Mouse (Mus musculus): ENCODE data around the gene Dnajb1. TPM values are rescaled to one million over a fixed set of nuclear protein-coding genes. Genes with fewer than 3 reads are reported as not detected.
"Not testable (repeated sequence)": the region's sequence is repeated elsewhere in the genome, so short reads cannot be mapped to it uniquely, and the experiment has no call there.

Gene Dnajb1
- total RNA-seq (2021) = 1 to 10 TPM; 5.2 to 5.8 TPM
- long read RNA-seq, experiment 1, transcript Dnajb1-201 (3 exons, 2,996 nt) = major isoform, 6 of 8 reads
- long read RNA-seq, experiment 1, partial matches to known transcripts = 0 of 8 reads
- long read RNA-seq, experiment 1, other reads (novel, unspliced or antisense) = 2 of 8 reads
- long read RNA-seq, experiment 2, transcript Dnajb1-201 (3 exons, 2,996 nt) = major isoform, 11 of 11 reads
- long read RNA-seq, experiment 2, partial matches to known transcripts = 0 of 11 reads
- long read RNA-seq, experiment 2, other reads (novel, unspliced or antisense) = 0 of 11 reads

DNA sequence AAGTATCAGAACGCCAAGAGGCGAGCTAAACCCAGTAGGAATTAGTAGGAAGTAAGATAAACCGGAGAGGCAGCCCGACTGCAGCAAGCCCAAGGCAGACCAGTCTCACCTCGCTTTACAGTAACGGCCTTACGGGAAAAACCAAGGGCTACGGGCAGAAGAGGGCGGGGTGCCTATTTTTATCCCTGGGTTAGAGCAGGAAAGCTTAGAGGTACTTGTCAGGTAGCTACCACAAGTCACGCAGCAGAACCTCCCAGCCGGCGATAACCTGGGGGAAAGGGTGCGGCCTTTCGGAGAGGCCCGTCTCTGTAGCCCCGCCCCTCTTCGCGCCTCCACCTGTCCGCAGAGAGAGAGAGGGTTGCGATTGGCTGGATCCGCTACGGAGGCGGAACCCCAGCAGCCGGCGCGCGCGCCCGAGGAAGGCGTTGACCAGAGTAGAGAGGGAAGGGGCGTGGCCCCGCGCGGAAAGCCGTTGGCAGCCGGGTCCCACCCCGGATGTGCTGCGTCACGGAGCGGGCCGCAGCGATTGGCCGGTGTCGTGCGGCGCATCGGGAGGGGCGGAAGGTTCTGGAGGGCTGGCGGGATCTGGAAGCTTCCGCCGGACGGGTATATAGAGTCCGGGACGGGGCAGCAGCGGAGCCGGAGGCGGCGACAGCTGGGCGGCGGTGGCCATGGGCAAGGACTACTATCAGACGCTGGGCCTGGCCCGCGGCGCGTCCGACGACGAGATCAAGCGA is at the start of gene Dnajb1, which contains the start of gene Tecr:
Gene Dnajb1, plus strand, starts transcription at position 533 of the 737 bp plus-strand sequence.
Gene Tecr, minus strand, starts transcription at position 311 of the 737 bp plus-strand sequence.
- DNase-seq = peak; percentile 99
- intact Hi-C loops (cut with DNase I) = loop anchor here (5.0 kb wide), 1 partner anchor 41 kb away; the partner anchor contains the start of gene Ndufb7

DNA sequence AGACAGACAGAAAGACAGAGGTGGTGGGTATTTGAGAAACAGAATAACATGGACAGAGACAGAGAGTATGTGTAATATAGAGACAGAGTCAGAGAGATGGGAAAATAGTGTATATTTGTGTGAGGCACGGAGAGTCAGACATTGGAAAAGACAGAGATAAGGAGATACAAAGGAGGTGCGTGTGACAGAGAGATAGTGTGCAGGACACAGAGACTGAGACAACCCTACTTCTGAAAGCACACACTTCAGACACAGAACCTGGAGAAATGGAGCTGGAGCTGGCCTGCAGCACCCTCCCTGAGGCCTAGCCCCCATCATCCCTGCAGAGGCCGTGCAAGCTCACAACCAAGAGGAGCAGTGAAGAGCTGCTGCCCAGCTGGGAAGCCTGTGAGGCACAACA is 45.3 kb upstream of the Dnajb1 start:
- intact Hi-C loops (cut with DNase I) = loop anchor here (10.0 kb wide), 1 partner anchor 118 kb away; no protein-coding TSS in a partner anchor
- no peak for DNase-seq

DNA sequence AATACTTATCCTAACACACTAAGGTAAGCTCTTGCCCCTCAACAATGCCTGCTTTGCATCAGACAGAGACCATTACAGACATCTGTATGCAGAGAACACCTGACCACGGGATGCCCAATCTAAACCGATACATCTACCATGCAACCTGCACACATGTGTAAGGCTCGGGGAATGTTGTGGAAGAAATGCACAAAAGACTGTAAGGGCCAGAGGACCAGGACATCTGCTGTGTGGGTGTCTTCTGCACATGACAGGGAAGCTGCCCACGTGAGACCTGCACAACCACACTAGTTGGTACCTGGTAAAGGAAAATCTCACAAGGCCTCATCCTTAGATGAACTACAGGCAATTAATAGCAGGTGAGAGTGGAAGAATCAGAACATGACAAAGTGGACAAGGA is 44.7 kb upstream of the Dnajb1 start:
- intact Hi-C loops (cut with DNase I) = loop anchor here (10.0 kb wide), 1 partner anchor 118 kb away; no protein-coding TSS in a partner anchor
- no peak for DNase-seq

DNA sequence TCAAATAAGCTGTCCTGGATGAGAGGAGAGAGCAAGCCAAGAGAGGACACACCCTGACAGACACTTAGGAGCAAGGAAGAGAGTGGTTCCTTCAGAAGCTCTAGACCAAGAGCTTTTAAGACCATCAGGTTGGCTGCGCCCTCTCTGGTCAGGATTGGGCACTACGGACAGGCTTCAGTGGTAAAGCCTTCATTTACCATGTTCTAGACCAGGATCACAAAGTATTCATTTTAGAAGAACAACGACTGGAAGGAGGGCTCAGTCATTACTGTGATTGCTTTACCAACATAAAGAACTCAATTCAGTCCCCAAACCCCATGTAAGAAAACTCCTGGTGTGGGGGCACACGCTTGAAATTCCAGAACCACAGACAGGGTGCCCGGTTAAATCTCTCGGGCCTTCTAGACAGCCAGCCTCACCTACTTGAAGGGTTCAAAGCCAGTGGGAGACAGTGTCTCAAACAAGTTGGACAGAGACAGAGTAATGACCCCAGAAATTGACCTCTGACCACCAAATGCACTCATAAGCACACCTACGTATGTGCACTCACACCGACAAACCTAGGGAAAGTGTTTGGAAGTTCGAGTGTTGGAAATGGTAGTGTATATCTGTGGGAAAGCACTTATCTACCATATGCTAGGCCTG is 42.1 kb upstream of the Dnajb1 start:
- intact Hi-C loops (cut with DNase I) = loop anchor here (5.0 to 10.0 kb wide), 2 partner anchors 41 to 121 kb away; partner anchors contain the start of genes Dnajb1 and Tecr
- no peak for DNase-seq

DNA sequence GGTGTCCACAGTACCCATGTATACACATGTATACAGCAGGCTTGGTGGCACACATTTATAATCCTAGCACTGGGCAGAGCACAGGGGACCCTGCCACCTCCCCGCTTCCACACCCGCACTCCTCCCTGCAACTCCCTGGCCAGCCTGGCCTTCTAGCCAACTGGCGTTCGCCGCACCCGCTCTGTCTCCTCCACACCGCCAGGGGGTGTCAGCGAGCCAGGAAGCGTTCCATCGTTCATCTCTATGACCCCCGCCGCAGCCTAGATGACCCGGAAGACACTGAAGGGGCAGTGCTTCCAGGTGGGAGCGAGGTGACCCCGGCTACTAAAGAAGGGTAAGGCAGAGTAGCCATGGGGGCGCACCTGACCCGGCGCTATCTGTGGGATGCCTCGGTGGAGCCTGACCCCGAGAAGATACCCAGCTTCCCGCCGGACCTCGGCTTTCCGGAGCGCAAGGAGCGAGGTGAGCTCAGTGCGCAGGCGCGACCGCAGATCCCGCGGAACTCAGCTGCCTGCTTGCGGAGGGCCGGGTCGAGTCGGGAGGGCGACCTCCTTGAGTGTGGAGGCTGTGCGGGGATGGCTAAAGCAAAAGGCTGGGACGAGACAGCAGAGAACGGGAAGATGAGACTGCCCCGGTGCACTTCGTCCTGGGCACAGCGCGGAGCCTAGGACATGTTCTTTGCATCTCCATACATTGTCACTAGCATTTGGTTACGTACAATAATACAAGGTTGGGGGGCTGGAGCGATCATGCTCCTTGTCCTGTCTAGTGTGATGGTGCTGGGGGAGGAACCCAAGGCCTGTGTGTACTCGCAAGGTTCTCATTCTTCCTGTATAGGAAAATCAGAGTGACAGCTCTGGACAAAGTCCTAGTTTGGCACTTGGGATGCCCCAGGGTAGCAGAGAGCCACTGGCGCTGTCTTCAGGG is 41.3 kb upstream of the Dnajb1 start, which contains the start of gene Ndufb7:
Gene Ndufb7, plus strand, starts transcription at position 203 of the 927 bp plus-strand sequence.
- intact Hi-C loops (cut with DNase I) = loop anchor here (5.0 to 10.0 kb wide), 2 partner anchors 41 to 122 kb away; partner anchors contain the start of genes Dnajb1 and Tecr
- DNase-seq = peak; percentile 94 to 97

DNA sequence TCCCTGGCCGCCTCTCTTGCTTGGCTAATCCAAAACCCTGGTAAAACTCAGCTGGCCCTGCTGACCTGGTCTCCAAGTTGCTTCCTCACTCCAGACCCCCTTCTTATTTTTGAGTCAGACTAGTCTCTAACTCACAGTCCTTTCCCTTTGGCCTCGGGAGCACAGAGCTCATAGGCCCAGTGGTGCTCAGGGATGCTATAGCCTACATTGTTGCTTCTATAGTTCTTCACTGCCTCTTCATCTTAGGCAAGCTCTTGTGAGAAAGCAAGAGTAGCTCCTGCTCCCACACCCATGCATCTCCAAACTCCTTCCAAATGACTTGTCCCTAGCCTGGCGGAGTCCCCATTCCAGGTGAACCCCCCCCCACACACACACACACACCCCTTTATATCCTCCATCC is 40.3 kb upstream of the Dnajb1 start:
- DNase-seq = no peak
- intact Hi-C loops (cut with DNase I) = loop anchor here (5.0 to 10.0 kb wide), 2 partner anchors 40 to 123 kb away; partner anchors contain the start of genes Dnajb1 and Tecr

DNA sequence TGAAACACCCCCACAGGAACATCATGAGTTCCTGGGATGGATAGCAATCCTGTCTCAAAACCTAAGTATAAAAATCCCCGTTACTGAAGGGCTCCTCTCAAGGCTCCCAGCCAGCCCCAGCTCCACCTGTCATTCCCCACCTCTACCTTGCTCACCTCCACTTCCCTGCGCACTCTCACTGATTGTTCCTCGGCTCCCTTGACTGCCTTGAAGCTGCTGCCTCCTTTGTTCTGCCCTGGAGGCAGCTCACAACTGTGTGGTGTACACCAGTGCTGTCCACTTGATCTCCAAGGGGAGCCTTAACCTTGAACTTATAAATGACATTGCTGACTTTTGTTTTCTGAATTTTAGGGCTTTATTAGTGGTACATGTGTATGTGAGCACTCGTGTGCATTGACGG is 39.9 kb upstream of the Dnajb1 start:
- no peak for DNase-seq
- intact Hi-C loops (cut with DNase I) = loop anchor here (5.0 to 10.0 kb wide), 2 partner anchors 39 to 123 kb away; partner anchors contain the start of genes Dnajb1 and Tecr

DNA sequence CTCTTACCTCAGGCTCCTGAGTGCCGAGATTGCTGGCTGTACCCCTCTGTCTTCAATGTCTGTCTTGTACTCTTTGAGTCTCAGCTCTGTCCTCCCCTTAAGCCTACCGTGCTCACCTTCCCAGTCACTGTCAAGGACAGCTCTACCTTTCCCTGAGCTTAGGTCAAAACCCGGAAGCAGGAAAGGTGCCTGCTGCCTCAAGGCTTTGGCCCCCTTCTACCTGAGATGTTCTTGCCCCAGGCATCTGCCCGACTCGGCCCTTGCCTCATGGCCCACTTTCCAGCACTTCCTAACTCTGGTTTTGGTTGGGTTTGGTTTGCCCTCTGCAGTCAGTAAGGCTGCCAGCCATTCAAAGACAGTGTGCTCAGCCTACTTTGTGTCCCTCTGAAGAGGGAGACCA is 39.2 kb upstream of the Dnajb1 start:
- intact Hi-C loops (cut with DNase I) = loop anchor here (5.0 to 10.0 kb wide), 2 partner anchors 39 to 124 kb away; partner anchors contain the start of genes Dnajb1 and Tecr
- DNase-seq = no peak

DNA sequence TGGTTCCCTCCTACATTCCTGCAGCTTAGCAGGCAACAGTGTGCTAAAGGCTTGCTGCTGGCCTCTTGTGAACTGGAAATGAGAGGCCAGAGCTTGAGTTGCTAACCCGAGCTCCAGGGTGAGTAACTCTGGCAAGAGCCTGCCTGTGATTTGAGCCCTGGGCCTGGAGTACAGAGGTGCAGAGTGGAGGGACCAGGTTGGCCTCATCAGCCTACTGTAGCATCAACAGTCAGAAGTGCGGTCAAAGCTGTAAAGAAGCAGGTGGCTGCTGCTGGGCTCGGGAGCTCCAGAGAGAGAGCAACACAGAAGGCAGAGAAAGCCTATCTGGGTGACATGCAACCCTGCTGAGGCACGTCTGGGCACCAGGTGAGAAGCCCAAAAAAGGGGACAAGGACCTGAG is 38.8 kb upstream of the Dnajb1 start:
- DNase-seq = no peak
- intact Hi-C loops (cut with DNase I) = loop anchor here (5.0 to 10.0 kb wide), 2 partner anchors 38 to 124 kb away; partner anchors contain the start of genes Dnajb1 and Tecr

DNA sequence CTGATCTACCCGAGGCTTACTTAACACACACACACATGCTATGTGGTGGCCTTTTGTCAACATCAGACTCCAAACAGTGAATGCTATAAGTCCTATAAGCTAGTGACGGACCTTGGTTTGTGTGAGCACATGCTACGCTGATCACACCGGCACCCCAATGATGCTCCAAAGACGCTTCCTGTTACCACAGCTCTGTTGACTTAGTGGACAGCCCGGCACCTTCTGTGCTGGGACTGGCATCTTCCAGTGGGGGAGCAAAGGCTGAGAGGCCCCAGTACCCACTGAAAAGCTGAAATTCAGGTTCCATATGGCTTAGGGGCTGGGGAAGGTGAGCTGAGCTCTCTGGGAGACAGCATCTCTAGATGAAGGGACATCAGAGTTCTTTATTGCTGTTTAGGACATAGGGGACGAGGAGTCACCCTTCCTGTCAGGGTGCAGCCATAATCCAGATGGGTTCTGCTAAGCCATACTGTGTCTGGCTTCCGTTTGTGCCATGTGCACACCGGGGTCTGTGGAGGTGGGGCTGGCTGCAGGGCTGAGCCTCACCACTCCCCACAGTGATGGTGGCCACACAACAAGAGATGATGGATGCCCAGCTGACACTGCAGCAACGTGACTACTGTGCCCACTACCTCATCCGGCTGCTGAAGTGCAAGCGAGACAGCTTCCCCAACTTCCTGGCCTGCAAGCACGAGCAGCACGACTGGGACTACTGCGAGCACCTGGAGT is 37.6 kb upstream of the Dnajb1 start:
- intact Hi-C loops (cut with DNase I) = no loop called here
- no peak for DNase-seq

DNA sequence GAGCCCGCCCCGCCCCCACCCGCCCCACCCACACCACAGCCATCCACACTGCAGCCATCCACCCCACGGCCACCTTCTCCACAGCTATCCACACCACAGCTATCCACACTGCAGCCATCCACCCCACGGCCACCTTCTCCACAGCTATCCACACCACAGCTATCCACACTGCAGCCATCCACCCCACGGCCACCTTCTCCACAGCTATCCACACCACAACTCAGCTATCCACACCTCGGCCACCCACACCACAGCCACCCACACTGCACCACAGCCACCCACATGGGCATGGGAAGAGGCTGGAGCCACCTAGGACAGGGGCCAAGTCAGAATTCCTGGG is 37.0 kb upstream of the Dnajb1 start:
- intact Hi-C loops (cut with DNase I); DNase-seq: not testable (repeated sequence)

DNA sequence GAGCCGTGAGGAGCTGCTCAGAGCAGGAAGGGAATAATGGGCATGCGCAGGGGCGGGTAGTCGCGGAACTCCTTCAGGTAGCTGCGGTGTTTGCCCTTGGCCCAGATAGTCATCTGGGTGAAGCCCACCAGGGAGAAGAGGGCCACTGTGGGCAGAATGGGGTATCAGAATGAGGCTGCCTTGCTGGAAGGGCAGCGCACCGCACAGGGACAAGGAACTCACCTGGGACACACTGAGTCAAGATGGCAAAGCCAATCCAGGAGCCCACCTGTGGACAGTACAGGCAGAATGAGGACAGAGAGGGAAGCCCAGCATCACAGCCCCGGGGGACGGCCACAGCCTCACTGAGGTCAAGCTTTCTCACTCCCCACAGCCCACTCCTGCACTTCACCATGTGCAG is 36.2 kb upstream of the Dnajb1 start:
- intact Hi-C loops (cut with DNase I) = no loop called here
- no peak for DNase-seq

DNA sequence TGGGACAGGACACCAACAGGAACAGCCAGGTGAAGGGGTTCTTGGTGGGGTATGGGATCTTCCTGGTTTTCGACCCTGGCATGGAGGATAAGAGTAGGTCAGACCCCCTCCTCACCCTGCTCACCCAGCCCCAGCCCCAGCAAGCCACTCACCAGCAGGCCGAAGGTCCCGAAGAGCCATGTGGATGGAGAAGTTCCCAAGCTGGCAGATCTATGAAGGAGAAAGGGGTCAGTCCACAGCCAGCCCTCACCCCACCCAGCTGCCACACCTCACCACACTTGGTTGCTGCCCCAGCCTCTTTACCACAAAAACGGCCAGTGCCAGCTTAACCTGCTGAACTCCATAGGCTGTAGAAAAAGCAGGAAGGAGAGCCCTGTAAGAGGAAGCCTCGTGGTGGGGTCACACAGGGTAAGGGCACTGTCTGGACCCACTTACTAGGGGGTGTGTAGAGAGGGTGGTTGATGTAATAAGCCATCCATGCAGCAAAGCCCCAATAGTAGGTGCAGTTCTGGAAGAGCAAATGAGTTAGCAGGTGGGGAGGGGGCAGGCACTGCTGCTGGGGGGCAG is 35.7 kb upstream of the Dnajb1 start:
- intact Hi-C loops (cut with DNase I) = no loop called here

DNA sequence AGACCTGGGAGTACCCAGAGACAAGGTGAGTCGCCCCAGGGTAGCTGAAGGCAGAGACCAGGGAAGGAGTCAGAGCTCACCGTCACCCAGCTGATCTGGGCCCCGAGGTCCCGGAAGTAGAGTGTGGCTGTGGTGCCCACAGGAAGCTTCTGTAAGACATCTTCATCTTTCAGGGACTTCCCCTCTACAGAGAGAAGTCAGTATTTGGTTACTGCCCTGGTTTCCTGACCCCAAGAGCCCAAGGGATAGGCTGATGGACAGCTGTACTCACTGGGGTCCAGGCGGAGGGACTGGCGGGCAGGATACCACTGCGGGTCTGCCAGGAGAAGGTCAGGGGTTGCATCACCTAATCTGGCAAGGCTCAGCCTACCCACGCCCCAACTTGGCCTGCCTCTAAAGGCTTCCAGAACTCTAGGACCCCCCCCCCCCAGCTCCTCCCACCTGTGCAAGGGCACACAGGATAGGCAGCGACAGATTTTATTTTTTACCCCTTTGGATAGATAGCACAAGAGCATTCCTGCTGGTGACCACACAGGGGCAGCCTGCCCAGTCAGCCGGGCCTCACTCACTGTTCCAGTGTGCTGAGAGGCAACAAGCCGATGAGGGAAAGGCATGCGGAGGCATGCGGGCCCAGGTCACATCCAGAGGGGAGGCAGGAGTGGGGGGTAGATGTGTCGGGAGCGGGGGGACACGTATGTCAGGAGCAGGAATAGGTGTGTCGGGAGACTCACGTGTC is 34.7 kb upstream of the Dnajb1 start:
- intact Hi-C loops (cut with DNase I) = no loop called here
- no peak for DNase-seq

More for the DNA sequence above, 35.7 kb upstream of the Dnajb1 start:
- no peak for DNase-seq

DNA sequence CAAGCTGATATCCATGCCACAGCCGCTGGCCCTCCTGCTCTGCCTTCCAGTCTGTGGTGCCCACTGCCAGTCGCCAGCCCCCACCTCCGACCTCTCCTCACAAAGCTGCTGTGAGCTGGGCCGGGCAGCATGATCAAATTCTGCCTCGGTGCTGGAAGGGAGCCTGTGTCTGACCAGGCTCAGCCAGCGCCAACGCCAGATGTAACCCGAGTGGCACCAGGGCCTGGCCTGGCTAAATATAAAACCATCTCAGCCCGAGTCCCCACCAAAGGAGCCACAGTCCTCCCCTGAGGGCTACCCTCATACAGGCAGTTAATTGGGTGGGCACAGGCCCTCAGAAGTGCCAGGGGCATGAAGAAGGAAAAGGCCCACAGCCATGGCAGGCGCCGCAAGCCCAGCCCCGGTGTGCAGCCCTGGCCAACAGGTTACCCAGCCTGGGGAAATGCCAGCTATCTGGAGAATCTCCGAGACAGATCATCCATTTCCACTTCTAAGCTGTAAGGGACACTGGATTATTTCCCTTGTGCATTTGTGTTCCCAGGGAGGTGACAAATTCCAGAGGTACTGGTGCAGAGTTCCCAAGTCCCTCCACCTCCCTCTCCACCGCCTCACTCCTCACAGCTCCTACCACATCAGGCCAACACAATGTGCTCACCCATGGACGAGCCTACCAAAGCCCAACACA is 33.2 kb upstream of the Dnajb1 start:
- intact Hi-C loops (cut with DNase I) = no loop called here
- DNase-seq = peak; percentile 52 to 60

DNA sequence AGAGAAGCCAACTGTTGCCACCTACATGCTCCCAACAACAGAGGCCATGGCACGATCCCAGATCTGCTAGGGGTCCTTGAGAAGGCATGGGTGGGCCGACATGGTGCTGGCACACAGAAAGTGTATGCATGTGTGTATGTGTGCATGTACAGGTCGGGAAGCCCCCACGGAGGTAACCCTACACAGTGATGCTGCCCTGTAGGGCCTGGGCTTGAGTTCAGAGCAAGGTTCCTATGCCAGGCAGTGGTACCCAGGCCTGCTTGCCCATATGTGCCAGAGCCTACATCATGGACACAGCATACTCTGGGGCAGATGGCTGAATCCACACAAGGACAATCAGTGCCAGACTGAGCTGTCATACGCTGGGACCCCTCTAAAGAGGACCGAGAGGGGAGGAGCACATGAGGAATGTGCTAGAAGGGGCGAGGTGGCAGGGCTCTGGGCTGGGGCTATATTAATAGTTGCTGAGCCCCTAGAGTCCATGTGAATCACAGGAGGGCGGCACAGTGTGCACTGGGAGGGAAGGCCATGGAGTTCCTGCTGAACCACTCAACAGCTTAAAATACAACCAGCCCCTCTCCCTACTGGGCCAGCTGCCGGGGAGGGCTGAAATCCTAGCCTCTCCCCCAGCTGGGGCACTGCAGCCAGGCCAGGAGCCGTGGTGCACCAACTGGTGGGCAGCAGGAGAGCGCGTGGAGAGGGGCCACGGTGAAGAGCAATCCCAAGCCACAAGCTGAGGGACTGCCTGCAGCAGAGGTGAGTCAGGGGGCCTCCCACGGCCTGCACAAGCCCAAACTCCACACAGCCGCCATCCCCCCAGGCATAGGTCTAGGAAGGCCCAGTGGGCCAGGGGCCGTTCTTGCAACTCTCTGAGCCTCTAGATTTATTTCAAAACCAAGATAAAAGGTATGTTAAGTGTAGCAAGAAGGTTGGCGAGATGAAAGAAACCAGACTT is 32.2 kb upstream of the Dnajb1 start:
- intact Hi-C loops (cut with DNase I) = no loop called here
- DNase-seq = peak in 1 of 2 experiments; percentile 72

Data from gastrocnemius, postnatal 36 days (tissue).